Mouse (Mus musculus): ENCODE results near the gene Slit3. TPM values are rescaled to one million over a fixed set of nuclear protein-coding genes. Genes with fewer than 3 reads are reported as not detected.

Gene Slit3
- polyA plus RNA-seq, 1 experiment, result 6.4 TPM

DNA sequence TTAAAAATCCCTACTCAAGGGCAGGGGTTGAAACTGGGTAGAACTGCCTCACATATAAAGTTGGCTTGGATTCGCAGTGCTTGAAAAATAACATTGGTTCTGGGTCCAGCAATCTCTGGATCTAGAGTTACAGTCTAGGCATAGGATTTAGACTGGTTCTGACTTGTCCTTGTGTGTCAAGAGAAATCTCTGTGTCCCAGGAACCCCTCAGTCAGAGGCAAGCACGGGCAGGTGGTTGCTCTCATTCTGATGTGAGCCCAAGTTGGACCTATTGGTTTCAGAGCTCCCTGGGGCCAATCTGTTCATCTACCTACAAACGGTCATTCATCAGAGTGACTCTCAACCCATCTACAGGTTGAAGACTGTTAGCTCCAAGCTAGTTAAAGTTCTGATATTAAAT is 541.9 kb downstream of the Slit3 start:
- H3K36me3 ChIP-seq (ENCODE audit: control insufficient read depth, insufficient read depth, low read length), result no peaks in the 10 kb centered on the region
- DNase-seq, result no peak
- no peak overlapping the region for H3K4me3 ChIP-seq (ENCODE audit: control insufficient read depth, insufficient read depth, low read length)
- H3K4me1 ChIP-seq (replicated peaks; ENCODE audit: control insufficient read depth, insufficient read depth, low read length), result no peaks in the 10 kb centered on the region
- H3K27me3 ChIP-seq (ENCODE audit: control insufficient read depth, insufficient read depth, low read length), result no peaks in the 10 kb centered on the region
- no peak for TF ChIP-seq CTCF (IDR thresholded peaks at IDR 0.05; ENCODE audit: borderline replicate concordance, control insufficient read depth, extremely low read depth, insufficient read depth, low read length, poor library complexity)
- no peak for TF ChIP-seq POLR2A (IDR thresholded peaks at IDR 0.05; ENCODE audit: control insufficient read depth, extremely low read depth, insufficient read depth, low read length, poor library complexity)
- no peak overlapping the region for H3K27ac ChIP-seq (ENCODE audit: control insufficient read depth, insufficient read depth, low read length)
- WGBS, result 88% methylated on average over 3 of the region's 3 CpGs

DNA sequence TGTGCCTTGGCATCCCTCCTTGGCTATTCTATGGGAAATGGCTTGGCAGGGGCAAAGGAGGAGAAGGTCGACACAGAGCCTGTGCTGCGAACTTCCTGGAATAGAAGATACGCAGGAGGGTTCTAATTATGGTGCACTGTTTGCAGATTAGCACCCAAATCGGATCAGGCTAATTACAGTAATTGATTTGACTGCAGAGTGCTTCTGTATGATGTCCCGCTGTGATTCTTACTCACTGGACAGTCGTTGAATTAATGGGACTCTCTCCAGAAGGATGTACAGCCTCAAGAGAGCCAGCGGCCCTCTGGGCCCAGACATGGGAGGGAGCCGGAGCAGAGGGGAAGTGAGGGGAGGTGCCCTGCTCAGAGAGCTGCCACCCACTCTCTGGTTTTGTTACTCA is 542.6 kb downstream of the Slit3 start:
- H3K27me3 ChIP-seq (ENCODE audit: control insufficient read depth, insufficient read depth, low read length), result no peaks in the 10 kb centered on the region
- DNase-seq, result no peak
- no peak overlapping the region for H3K27ac ChIP-seq (ENCODE audit: control insufficient read depth, insufficient read depth, low read length)
- no peak overlapping the region for H3K4me3 ChIP-seq (ENCODE audit: control insufficient read depth, insufficient read depth, low read length)
- 83% methylated on average over 8 of the region's 8 CpGs for WGBS
- no peaks in the 10 kb centered on the region for H3K4me1 ChIP-seq (replicated peaks; ENCODE audit: control insufficient read depth, insufficient read depth, low read length)
- no peak for TF ChIP-seq CTCF (IDR thresholded peaks at IDR 0.05; ENCODE audit: borderline replicate concordance, control insufficient read depth, extremely low read depth, insufficient read depth, low read length, poor library complexity)
- TF ChIP-seq POLR2A (IDR thresholded peaks at IDR 0.05; ENCODE audit: control insufficient read depth, extremely low read depth, insufficient read depth, low read length, poor library complexity), result no peak
- no peaks in the 10 kb centered on the region for H3K36me3 ChIP-seq (ENCODE audit: control insufficient read depth, insufficient read depth, low read length)

DNA sequence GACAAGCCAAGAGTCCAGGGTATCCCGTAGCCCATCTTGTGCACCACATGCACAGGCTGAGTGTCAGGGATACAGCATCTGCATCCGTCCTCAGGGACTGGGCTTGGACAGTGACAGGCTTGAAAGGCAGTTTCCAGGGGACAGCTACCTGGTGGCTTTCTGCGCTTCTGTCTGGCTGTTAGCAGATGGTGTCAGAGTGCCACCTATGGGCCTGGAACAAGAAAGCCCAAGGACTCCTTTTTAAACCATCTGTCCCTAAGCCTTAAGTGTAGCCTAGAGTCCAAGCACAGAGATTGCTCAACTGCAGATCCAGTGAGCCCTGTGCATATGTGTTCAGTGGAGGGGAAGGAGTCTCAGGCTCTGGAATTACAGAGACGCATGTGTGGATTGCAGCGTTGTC is 544.0 kb downstream of the Slit3 start:
- no peaks in the 10 kb centered on the region for H3K36me3 ChIP-seq (ENCODE audit: control insufficient read depth, insufficient read depth, low read length)
- TF ChIP-seq POLR2A (IDR thresholded peaks at IDR 0.05; ENCODE audit: control insufficient read depth, extremely low read depth, insufficient read depth, low read length, poor library complexity) (no peak), CTCF (IDR thresholded peaks at IDR 0.05; ENCODE audit: borderline replicate concordance, control insufficient read depth, extremely low read depth, insufficient read depth, low read length, poor library complexity) (no peak)
- no peak overlapping the region for H3K27ac ChIP-seq (ENCODE audit: control insufficient read depth, insufficient read depth, low read length)
- no peak overlapping the region for H3K4me3 ChIP-seq (ENCODE audit: control insufficient read depth, insufficient read depth, low read length)
- WGBS, result 73% methylated on average over 5 of the region's 5 CpGs
- H3K27me3 ChIP-seq (ENCODE audit: control insufficient read depth, insufficient read depth, low read length), result no peaks in the 10 kb centered on the region
- no peaks in the 10 kb centered on the region for H3K4me1 ChIP-seq (replicated peaks; ENCODE audit: control insufficient read depth, insufficient read depth, low read length)
- DNase-seq, result no peak

DNA sequence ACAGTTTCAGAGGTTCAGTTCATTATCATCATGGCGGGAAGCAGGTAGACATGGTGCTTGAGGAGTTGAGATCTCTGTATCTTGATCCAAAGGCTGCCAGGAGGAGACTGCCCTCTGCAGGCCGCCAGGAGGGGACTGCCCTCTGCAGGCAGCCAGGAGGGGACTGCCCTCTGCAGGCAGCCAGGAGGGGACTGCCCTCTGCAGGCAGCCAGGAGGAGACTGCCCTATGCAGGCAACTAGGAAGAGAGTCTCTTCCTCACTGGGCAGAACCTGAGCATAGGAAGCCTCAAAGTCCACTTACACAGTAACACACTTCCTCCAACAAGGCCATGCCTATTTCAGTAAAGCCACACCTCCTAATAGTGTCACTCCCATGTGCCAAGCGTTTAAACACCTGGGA is 546.4 kb downstream of the Slit3 start:
- WGBS, result 66% methylated on average over 3 of the region's 3 CpGs
- no peak for DNase-seq

DNA sequence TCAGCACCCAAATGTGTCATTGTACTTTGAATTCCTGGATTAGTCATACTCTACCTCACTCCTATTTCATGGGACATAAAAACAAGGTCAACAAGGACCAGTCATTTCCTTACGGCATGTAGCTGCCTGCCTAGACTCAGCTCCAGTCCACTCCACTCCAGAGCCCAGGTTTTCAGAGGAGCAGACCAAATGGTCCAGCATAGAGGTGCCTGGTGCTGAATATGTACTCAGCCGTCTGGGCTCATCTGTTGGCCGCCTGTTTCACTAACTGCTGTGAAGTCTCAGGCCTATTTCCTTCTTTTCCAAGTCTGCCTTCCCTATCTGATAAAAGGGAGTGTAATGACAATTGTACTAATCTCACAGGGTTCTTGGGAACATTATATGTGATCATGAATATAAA is 547.1 kb downstream of the Slit3 start:
- H3K4me1 ChIP-seq (replicated peaks; ENCODE audit: control insufficient read depth, insufficient read depth, low read length), result no peaks in the 10 kb centered on the region
- no peak overlapping the region for H3K4me3 ChIP-seq (ENCODE audit: control insufficient read depth, insufficient read depth, low read length)
- no peaks in the 10 kb centered on the region for H3K36me3 ChIP-seq (ENCODE audit: control insufficient read depth, insufficient read depth, low read length)
- H3K27me3 ChIP-seq (ENCODE audit: control insufficient read depth, insufficient read depth, low read length), result no peaks in the 10 kb centered on the region
- no peak for DNase-seq
- no peak overlapping the region for H3K27ac ChIP-seq (ENCODE audit: control insufficient read depth, insufficient read depth, low read length)
- no peak for TF ChIP-seq POLR2A (IDR thresholded peaks at IDR 0.05; ENCODE audit: control insufficient read depth, extremely low read depth, insufficient read depth, low read length, poor library complexity)
- TF ChIP-seq CTCF (IDR thresholded peaks at IDR 0.05; ENCODE audit: borderline replicate concordance, control insufficient read depth, extremely low read depth, insufficient read depth, low read length, poor library complexity), result no peak
- WGBS, result 87% methylated on average over 3 of the region's 3 CpGs

More for the DNA sequence above, 546.4 kb downstream of the Slit3 start:
- TF ChIP-seq CTCF (IDR thresholded peaks at IDR 0.05; ENCODE audit: borderline replicate concordance, control insufficient read depth, extremely low read depth, insufficient read depth, low read length, poor library complexity), result 0 out of 2 replicates have a peak, but pooled peaks have one; percentile 16
- no peak for TF ChIP-seq POLR2A (IDR thresholded peaks at IDR 0.05; ENCODE audit: control insufficient read depth, extremely low read depth, insufficient read depth, low read length, poor library complexity)
- Histone ChIP-seq H3K27ac (ENCODE audit: control insufficient read depth, insufficient read depth, low read length) (no peak overlapping the region), H3K27me3 (ENCODE audit: control insufficient read depth, insufficient read depth, low read length) (no peaks in the 10 kb centered on the region), H3K4me3 (ENCODE audit: control insufficient read depth, insufficient read depth, low read length) (no peak overlapping the region), H3K4me1 (replicated peaks; ENCODE audit: control insufficient read depth, insufficient read depth, low read length) (no peaks in the 10 kb centered on the region), H3K36me3 (ENCODE audit: control insufficient read depth, insufficient read depth, low read length) (no peaks in the 10 kb centered on the region)

DNA sequence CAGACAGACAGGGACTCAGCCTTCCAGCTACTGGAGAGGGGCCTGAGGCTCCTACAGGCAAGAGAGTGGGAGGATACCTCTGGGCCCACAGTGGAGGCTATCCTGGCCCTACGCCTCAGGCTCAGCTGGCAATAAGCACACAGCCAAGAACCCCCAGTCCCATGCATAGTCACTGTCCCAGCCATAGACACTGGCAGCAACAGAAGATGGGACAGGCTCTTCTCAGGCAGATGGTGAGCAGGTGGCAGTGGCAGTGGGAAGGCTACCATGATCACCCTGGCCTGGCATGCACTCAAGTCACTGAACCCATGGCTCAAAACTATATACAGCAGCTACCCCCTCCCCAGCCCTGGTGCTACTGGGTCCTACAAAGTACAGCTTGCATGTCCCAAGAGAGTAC is 547.7 kb downstream of the Slit3 start:
- no peak overlapping the region for H3K27ac ChIP-seq (ENCODE audit: control insufficient read depth, insufficient read depth, low read length)
- H3K27me3 ChIP-seq (ENCODE audit: control insufficient read depth, insufficient read depth, low read length), result no peaks in the 10 kb centered on the region
- TF ChIP-seq POLR2A (IDR thresholded peaks at IDR 0.05; ENCODE audit: control insufficient read depth, extremely low read depth, insufficient read depth, low read length, poor library complexity) (no peak), CTCF (IDR thresholded peaks at IDR 0.05; ENCODE audit: borderline replicate concordance, control insufficient read depth, extremely low read depth, insufficient read depth, low read length, poor library complexity) (no peak)
- no peaks in the 10 kb centered on the region for H3K4me1 ChIP-seq (replicated peaks; ENCODE audit: control insufficient read depth, insufficient read depth, low read length)
- no peak overlapping the region for H3K4me3 ChIP-seq (ENCODE audit: control insufficient read depth, insufficient read depth, low read length)
- DNase-seq, result no peak
- H3K36me3 ChIP-seq (ENCODE audit: control insufficient read depth, insufficient read depth, low read length), result no peaks in the 10 kb centered on the region
- WGBS, result 79% methylated on average over 1 of the region's 1 CpGs

DNA sequence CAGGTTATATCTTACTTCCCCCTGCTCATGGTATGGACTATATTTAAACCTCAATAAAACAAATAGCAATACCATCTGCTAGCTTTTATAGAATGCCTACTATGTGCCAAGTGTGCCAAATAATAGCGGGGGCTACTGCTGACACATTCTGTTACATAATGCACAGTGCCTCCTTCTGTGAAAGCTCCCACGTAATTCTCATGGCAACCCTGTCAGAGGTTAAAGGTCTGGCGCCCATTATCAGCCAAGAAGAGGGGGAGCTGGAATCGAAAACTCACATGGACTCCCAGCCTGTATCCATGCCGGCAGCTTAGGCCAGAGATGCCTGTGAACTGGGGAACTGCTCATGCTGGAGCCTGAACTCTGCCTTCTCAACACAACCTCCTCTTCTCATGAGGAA is 548.5 kb downstream of the Slit3 start:
- Histone ChIP-seq H3K4me3 (ENCODE audit: control insufficient read depth, insufficient read depth, low read length) (no peak overlapping the region), H3K4me1 (replicated peaks; ENCODE audit: control insufficient read depth, insufficient read depth, low read length) (no peaks in the 10 kb centered on the region), H3K27me3 (ENCODE audit: control insufficient read depth, insufficient read depth, low read length) (no peaks in the 10 kb centered on the region), H3K36me3 (ENCODE audit: control insufficient read depth, insufficient read depth, low read length) (no peaks in the 10 kb centered on the region), H3K27ac (ENCODE audit: control insufficient read depth, insufficient read depth, low read length) (no peak overlapping the region)
- WGBS, result 89% methylated on average over 5 of the region's 5 CpGs
- no peak for DNase-seq
- TF ChIP-seq CTCF (IDR thresholded peaks at IDR 0.05; ENCODE audit: borderline replicate concordance, control insufficient read depth, extremely low read depth, insufficient read depth, low read length, poor library complexity) (no peak), POLR2A (IDR thresholded peaks at IDR 0.05; ENCODE audit: control insufficient read depth, extremely low read depth, insufficient read depth, low read length, poor library complexity) (no peak)

Data from thymus, adult 2 months (tissue).